Mouse (Mus musculus) embryonic fibroblast, embryonic 13.5 days (primary cell): ENCODE measurements at regions not wholly inside any gene's neighbourhood (a gene's known extent, or its start where the extent isn't known, plus 50 kb on each side); places are given as distances from the start of the nearest gene placed in this dataset.

Experiments used
- H3K27ac ChIP-seq: 2 replicates; pipeline ENCODE4 v1.5.1; 2012; ENCODE audit warnings: low read length, control low read depth, inconsistent platforms; ENCODE audit not compliant: insufficient read depth
- H3K4me1 ChIP-seq: 2 replicates; pipeline ENCODE4 v1.6.1; 2011; ENCODE audit warnings: low read length; ENCODE audit not compliant: control insufficient read depth, insufficient read depth
- H3K4me3 ChIP-seq: 2 replicates; pipeline ENCODE4 v1.5.1; 2011; ENCODE audit warnings: mild to moderate bottlenecking, control low read depth, low read length; ENCODE audit not compliant: insufficient read depth
- CTCF ChIP-seq: IDR thresholded peaks from 2 replicates; pipeline ENCODE4 v1.5.1; 2011; ENCODE audit warnings: mild to moderate bottlenecking, control low read depth, low read length, moderate library complexity, borderline replicate concordance; ENCODE audit not compliant: insufficient read depth
- POLR2A ChIP-seq: IDR thresholded peaks from 2 replicates; pipeline ENCODE4 v1.6.1; 2011; ENCODE audit warnings: low read depth, mild to moderate bottlenecking, control low read depth, low read length, moderate library complexity

DNA sequence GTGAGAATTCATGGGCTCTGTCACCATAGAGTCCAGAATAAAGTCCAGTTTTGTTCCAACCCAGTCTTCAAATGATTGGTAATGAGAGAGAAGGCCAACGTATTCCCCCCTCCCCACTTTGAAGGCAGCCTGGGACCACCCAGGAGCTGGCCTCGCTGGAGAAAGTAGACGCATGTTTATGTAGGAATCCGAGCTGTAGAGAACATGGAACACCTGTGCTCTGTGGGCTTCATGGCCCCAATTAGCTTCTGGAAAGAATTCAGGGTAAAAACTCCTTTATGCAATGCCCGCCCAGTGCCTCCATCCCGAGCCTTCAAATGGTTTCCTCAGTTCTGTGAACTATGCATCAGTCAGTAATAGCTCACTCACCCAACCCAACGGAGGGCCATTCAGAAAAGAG, 62.3 kb upstream of the Hmga2 start:
- Histone ChIP-seq H3K4me3 (no peak overlapping the region), H3K4me1 (no peaks in the 10 kb centered on the region), H3K27ac (no peak overlapping the region)
- TF ChIP-seq CTCF = no peak
- no peak for TF ChIP-seq POLR2A

DNA sequence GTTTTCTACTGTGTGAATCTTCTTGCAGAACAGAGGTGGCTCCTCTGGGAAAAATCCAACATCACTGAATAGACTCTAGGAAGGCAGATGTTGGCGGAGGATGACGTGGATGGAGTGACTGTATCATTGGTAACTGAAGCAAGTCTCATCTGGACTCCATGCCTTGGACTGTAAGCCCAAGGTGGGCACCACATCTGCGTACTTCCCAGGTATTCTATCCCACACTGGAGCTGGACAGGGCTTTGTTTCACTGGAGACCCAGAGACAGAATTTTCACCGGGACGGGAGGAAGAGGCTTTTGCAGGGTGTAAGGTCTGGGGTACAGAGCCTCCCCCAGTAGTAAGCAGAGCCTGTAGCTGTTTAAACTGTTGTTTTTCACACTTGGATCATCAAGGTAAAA, 52.1 kb upstream of the Hmga2 start:
- H3K4me1 ChIP-seq = no peaks in the 10 kb centered on the region
- no peak overlapping the region for H3K27ac ChIP-seq
- TF ChIP-seq POLR2A = no peak
- no peak for TF ChIP-seq CTCF
- no peak overlapping the region for H3K4me3 ChIP-seq

DNA sequence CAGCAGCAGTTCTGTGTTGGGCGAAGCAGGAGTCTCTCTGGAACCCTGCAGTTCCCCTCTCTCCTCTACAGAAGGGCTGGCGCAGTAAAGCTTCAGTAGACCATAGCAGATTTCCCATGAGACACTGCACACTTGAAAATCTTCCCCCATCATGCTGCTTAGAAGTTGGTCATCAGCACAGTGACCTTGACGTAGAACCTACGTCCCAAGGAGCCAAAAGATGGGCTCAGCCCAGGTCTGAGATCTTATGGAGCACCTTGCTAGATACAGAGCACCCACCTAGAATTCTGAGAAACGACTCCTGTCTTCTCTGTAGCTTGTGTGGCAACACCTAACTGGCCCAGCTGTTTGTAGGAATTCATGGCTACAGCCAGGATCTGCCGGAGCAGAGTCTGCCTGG, 51.7 kb upstream of the Hmga2 start:
- TF ChIP-seq CTCF = no peak
- no peak for TF ChIP-seq POLR2A
- Histone ChIP-seq H3K4me3 (no peak overlapping the region), H3K27ac (no peak overlapping the region), H3K4me1 (no peaks in the 10 kb centered on the region)

DNA sequence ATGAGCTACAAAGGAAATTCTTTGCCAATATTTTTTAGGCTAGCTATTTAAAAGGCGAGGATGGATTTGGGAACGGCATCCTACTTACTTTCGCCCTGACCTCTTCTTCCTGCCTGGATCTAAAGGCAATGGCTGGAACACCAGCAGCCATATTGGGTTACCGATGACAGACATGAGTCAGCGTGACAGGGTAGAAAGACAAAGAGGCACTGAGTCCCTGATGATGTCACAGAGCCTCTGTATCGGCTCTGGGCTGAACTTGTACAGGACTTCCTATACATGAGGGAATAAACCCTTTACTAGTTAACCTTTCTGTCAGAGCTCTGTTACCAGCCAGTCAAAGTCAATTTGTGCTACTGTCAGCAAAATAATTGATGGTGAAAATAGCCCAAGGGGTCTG, 50.7 kb upstream of the Hmga2 start:
- Histone ChIP-seq H3K4me1 (no peaks in the 10 kb centered on the region), H3K27ac (no peak overlapping the region), H3K4me3 (no peak overlapping the region)
- no peak for TF ChIP-seq CTCF
- TF ChIP-seq POLR2A = no peak
